Mouse (Mus musculus) telencephalon, adult 2 months (tissue): ENCODE measurements at regions not wholly inside any gene's neighbourhood (a gene's known extent, or its start where the extent isn't known, plus 50 kb on each side); places are given as distances from the start of the nearest gene placed in this dataset.

Source experiments
- DNase-seq: peaks from one replicate; pipeline ENCODE4 v3.0.0-alpha.2; 2011; ENCODE audit warnings: low read depth, low spot score

DNA sequence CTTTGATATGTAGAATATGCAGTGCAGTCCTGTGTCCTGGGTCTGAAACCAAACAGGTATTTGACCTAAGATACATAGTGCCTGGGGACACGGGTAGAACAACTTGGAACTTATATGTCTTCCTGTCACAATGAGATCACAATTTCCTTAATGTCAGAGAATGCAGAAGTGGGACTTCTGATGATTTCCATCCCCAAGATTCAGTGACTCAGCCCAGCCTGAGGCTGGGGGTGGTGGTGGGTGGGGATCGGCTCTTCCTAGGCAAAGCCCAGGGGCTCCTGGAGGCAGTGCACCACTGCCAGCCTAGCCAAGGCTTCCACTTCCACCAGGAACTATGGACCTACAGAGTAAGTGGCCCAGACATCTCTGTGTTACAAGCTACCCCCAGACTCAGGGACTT lies 391.2 kb downstream of the H2al1j start:
- DNase-seq, result no peak

DNA sequence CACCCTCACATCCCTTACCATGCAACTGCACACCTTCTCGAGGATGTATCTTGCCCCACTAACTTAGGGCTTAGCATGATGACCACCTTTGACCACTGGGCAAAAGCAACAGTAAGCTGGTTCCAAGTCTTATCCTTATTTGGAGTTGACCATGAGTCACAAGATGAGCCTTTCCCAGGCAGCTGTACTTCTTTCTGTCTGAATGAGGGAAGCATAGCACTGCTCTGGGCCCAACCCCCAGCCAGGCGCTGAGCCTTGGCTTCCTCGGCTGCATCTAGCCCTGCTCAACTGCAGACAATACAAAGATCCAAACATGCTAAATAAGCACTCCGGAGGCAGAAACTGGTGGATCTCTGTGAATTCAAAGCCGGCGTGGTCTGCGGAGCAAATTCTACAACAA lies 392.9 kb downstream of the H2al1j start:
- DNase-seq, result no peak

DNA sequence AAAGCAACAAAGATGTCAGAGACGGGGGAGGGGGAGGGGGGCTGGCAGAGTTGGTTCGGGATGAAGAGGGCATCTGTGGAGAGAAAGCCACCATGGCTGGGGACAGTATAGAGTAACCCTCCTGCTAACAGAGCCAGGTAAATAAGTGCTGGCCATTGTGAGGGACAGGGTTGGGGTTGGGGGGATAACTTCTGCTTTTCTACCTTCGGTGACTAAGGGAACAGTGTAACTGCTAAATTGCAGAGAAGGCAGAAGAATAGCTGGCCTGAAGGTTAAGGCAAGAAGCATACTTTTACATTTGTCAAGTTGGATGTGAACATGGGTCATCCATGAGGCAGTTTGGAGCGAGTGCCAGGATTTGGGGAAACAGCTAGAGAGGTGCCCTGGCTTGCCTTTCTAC lies 395.1 kb downstream of the H2al1j start:
- DNase-seq, result no peak

DNA sequence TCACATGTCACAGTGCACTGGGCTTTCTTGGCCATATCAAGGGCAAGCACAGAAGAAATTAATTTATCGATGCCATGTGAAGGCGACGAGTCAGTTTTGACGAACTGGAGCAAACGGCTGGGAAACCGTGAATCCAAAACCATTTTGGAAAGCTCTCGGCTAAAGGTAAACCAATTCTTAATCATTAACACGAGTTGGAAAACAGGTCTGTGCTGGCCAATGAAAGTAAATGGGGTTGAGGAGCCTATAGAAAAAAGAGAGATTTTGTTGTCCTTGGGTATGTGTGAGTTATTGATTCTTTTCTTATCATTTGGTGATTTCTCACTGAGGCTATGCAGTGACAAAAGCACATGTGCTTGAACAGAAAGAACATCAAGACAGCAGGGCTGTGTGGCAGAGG lies 397.1 kb downstream of the H2al1j start:
- no peak for DNase-seq

DNA sequence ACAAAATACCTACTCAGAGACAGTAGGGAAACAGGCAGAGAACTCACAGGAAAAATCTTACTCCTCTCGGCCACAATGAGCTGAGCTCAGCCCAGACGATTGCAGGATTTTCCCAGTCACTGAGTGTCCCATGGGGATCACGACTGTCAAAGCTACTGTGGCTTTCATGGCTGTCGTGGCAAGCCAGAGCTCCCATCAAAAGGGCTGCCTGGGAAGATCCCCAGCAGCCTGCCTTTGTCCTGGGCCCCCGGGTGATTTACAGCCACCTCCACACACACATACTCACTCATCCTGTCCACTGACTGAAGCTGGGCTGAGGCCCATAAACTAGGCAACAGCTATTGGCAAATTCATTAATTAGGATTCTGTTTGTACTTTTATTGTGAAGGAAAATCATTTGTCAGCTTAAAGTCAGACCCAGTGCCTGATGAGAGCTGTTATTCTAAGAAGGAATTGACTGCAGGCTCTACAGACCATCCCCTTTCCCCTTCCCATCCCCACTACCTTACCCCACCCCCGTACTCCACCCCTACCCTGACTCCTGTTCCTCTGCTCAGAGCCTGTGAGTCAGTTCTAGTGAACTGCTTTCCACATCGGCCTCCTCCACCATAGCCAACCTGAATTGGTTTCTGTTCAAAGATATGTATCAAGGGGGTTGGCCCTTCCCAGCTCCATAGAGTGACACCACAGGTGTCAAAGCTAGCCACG lies 399.1 kb downstream of the H2al1j start:
- DNase-seq, result no peak

DNA sequence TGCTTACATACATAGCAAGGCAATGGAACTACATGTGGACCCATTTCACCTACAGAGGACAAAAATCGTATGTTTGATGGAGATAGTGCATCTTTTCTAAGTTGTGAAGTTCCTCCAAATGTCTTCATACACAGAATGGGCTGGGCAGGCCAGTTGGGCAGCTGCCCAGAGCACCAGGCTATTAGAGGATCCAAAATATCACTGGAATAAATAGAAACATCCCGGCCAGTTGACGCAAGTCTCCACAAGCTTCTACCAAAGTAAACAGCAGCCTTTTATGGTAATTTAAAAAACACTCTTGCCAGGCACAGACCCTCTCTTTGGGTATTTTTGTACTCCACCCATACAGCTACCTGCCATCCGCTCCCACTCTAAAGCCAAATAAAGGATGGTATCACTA lies 400.9 kb downstream of the H2al1j start:
- DNase-seq, result no peak

DNA sequence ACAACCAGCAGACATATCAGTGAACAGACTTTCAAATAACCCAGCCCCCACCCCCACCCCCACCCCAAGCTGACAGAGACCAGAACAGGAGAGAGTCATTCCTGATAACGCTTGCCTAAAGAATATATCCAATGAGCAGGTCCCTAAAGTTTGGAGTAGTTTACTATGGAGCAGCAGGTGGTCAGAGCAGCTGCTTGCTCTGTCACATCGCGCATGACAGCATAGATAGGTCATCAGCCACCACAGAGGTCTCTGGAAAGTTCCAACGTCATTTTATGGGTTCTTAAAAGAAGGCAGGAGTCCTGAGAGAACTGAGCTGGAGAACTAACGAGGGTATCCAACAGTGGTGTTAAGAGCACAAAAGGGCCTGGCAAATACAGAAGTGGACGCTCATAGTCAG lies 402.4 kb downstream of the H2al1j start:
- no peak for DNase-seq

DNA sequence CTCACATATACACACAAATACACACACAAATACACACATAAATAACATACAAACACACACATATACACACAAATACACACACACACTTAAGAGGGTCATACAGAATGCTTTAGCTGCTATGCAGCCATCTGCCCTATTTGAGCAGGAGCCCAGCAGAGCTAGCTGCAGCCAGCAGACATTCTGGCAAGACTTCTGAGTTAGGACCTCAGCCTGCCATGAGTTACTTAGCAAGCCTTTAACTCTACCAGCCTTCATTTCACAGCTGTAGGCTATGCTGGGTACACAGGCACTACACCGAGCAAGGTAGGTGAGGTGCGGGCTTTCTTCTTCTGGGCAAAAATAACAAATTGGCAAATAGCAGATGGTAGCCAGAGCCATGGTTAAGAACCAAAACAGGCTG lies 404.7 kb downstream of the H2al1j start:
- DNase-seq, result no peak

DNA sequence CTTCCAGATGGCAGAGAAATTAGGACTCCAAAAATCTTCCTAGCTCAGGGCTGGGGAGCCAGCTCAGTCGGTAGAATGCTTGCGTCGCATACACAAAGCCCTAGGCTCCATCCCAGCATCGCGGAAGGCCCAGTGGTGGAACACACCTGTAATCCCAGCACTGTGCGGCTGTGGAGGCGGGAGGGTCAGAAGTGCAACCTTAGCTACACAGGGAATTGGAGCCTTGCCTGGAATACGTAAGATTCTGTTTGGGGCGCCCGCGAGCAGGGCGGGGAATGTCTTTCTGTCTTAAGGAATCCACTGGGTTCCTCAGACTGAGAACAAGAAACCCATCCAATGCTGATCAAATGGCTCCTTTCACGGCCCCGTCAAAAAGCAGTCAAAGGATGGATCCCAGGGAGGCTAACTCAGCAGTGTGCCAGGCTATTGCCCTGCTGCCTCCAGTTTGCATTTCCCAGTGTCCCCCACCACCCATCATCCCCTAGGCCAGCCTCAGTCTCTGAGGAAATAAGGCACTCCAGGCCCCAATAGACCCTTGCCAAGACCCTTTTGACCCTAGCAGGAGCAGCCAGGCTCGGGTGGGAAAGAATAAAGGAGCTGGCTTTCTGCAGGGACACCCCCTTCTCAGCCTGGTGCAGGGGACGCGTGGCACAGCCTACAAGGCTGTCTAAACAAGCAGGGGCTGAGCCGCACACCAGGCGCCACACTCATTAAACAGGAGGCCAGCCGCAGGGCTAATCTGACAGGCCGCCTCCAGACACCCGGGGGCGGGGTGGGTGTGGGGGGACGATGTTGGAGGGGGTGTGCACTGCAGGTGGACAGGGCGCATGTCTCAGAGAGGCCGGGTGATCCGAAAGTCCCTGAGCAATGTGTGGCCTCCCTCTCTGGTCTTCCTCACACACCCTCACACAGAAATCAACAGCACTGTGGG lies 407.1 kb downstream of the H2al1j start:
- no peak for DNase-seq

DNA sequence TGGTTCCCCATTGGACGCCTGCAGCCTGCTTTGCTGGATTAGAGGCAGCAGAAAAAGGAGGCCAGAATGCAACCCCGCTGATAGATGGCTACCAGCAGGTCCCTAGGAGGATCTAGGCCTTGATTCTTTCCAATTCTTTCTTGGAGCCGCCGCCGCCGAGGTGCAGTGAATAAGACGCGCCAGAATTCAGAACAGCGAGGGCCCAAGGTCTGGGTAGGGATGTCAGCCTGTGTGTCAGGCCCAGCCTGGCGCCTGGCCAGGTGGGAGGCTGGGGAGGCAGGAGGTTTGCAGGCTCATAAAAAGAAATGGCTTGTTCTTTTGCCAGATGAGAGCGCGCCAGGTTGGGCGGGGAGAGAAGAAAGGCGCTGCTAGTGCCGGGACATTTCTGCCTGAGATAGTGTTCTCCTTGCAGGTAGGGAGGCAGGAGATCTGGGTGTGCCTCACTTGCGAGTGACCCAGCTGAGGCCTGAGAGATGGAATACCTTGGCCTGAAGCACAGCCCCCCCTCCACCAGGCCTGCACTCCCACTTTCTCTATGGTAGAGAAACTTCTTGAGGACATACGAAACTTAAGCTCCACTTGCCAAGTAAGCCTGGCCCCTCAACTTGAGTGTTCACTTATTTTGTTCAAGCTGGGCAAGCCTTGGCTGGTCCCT lies 408.0 kb downstream of the H2al1j start:
- DNase-seq, result no peak

DNA sequence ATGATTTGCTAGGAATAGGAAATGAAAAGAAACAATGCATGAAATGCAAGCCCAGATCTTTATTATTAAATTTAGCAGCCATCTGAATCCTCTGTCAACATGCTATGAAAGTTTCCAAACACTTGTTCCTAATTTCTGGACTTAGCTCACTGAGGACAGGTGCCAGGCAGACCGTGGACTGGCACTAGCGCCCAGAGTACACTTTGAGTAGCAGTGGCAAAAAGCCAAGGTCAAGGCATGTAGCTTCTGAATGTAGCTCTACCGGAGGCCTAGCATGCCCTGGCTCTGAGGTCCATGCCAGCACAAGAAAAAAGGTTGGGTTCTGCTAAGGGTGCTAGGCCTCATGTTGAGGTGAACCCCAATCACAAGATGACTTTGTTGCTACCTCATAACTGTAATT lies 408.9 kb downstream of the H2al1j start:
- DNase-seq, result no peak

DNA sequence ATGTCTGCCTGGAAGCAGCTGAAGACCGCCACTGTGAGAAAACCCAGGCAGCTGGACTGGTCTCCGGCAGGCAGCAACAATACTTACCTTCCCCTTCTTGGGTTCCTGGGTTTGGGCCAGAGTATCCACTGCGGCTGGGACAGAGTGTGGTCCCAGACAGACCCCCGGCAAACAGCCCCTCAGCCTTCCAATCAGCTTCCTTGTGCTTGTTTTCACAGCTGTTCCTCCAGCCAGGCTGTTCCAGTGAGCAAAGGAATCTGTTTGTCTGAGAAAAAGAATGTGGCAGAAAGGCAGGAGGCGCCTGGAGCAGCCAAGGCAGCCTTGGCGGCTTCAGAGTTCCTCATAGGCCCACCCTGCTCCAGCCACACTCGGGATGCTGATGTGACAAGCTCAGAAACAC lies 411.9 kb downstream of the H2al1j start:
- no peak for DNase-seq

DNA sequence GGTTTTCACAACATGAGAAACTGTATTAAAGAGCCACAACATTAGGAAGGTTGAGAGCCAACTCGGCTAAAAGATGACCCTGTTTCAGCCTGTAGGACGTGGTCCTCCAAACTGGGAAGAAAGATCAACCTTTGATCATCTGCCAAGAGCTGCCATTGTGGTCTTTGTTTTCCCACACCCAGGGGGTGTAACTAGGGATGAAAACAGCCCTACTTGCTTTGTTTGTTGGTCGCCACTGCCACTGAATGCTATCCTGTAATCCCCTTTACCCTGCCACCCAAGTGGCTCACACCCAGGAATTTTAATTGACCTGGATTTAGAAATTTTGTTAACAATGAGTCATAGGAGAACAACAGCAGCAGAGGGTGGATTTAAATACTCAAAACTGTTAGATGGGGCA lies 414.2 kb downstream of the Bcor start:
- DNase-seq, result no peak

DNA sequence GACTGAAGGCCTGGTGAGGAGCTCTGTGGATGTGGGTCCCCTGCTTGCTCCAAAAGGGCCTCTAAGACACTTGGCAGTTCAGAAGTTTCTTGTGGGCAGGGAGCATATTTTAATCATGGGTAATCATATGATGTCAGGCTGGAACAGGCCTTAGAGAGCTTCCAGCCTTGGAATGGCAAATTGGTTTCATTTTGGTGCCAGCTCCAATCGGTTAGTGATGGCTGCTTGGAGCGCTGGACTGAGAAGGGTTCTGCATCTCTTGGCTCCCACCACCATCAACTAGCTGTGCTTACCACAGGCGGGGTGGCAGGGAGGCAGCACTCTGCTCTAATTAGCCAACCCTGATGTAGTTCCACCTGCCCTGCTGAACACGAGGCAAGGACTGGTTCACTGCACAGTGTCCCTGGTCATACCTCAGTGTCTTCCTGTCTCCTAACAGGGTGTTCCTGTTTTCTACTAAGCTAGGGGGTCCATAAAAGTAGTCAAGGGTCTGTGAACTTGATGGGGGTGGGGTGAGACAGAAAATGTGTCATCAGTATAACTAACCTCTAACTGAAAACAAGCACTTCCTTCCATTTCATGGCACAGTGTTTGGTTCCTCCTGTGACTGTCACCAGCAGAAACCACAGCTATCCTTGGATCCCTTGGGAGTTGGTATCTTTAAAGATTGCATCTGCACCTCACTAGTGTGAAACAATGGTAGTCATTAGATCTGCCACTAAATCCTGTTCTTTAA lies 412.6 kb downstream of the Bcor start:
- DNase-seq, result no peak

DNA sequence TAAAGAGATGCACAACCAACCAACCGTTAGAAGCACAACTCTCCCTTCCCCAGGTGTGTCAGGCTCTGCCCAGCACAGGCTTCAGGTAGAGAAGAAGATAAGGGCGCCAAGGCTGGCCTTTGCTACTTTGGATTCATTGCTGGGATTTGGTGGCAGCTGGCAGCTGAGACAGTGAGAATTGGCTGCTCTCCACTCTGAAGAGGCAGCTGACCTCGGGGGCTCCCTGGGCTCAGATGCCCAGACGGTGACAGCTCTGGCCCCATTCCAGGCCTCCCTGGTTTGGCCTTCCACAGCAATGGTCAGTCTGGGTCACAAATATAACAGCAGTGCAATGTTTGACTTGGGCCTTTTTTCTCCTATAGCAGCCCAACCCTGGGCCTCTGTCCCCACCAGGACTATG lies 411.9 kb downstream of the Bcor start:
- no peak for DNase-seq

DNA sequence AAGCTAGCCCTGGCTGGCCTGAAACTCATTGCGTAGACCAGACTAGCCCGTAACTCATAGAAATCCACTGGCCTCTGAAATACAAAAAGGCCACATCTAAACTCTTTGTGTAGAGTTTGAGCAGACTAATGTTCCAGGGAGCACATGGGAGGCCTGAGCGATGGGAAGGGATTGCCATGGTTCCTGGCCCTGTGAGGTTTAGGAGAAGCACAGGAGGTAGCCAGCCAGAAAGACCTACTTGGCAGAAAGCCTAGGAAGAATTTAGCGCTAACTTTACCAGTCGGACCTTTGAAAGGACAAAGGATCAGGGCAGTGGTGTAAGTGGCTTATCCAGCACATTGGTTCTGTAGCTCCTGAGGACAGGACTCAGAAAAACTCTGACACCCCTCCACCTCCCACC lies 407.6 kb downstream of the Bcor start:
- no peak for DNase-seq

DNA sequence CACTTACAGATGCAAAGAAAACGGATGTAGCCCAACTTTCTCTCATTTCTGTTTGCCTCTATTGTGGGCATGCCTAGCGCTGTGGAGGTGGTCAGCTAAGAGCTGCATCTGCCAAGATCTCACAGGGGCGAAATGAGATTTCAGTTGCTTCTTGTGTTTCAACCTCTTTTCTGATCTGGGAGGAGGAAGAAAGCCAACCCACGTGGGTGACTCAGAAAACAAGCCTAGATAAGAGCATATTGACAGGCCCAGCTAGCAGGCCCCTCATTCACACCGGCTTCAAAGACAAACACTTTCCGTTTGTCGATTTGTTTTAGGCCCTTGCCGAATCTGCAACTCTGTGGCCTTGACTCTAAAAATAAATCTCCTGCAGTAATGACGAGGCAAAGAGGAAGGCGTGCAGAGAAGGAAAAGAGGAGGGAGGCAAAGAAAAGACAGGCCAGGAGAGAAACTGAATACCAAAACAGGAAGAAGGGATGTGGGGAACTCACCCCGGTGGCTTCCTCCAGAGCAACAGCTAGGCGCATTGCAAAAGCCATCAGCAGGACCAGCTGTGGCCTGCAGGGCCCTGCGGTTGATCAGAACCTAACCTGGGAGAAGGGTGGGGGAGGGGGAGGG lies 407.1 kb downstream of the Bcor start:
- no peak for DNase-seq

DNA sequence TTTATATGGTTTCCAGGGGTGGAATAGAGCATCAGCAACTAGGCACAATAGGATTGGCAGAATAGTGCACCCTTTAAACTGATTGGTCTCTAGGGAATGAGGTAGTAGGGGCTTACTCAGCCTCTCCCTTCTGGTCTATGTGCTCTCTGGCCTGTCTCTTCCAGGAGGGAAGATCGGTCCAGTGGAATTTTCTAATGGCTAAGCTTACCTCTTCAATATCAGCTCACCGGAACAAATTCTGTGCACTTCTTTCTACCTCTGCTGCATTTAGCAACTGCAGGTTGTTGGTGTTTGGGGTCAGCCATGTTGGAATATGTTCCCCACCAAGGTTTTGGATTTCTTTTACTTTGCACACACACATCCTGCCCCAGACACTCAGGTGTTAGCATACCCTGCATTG lies 405.1 kb downstream of the Bcor start:
- DNase-seq, result no peak

DNA sequence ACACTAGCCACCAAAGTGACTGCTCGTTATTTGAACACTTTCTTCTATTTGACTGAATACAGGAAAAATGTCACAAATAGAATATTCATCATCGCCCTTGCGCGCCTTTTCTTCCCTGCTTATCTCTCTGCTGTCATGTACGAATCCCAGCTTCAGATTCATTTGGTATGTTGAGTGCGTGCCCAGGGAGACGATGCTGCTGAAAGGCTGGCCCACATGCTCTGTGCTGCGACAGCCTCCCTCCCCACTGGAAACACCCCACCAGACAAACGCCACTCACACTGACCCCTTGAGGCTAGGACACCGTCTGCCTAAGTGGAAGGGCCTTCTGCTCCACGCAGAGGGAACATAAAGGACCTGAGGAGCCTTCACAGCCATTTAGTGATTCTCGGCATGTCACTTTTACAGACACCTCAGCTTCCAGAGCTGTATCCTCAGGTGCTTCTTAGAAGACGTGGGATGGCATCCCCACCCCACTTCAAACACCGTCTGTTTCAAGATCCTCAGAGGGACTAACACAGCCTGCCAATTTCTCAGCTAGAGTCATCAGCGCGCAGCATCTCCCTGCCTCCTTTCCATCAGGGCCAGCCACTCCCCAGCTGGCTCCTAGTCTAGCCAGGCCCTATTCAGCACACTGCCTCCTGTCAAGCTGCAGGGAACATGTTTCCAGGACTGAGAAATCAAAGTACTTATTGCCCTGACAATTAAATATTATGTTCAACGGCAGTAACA lies 396.6 kb downstream of the Bcor start:
- DNase-seq, result peak; percentile 47

DNA sequence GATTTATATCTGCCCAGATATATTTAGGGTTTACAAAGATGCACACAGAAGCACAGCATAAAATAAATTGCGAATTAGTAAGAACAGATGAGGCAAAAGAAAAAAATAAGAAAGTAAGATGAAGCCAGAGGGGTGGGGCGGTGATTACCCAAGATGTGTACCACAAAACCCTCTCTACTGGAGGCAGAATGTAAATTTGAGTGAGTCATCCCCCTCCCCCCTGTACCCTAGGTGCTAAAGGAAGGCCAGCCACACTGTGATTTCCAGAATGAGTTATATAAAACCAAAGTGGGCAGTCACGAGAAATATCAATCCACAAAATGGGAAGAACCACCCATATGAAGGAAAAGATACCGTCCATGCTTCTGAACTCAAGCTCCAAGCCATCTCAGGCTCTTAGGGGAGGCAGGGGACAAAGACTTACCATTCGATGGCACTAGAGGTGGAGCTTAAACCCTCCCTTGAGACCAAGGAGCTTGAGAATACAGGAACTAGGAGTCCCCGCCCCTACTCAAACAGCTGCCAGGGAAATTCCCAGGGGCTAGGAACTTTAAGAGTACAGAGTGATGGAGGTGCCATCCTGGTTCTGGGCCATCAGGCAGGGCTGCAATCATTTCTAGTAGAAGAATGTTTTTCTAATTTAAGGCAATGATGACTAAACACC lies 383.8 kb downstream of the Bcor start:
- no peak for DNase-seq
